Mouse (Mus musculus): ENCODE data around the gene Gm17428.
"Not testable (repeated sequence)": the region's sequence is repeated elsewhere in the genome, so short reads cannot be mapped to it uniquely, and the experiment has no call there.

Gm17428 gene

GRCm38 (mm10) chr14:54992196-54992595 is 15.5 kb downstream of the Gm17428 start:
- DNase-seq, result no peak

- peak; percentile 79 for DNase-seq
Observed at GRCm38 (mm10) chr14:54993636-54994035, 16.9 kb downstream of the Gm17428 start.

GRCm38 (mm10) chr14:54994136-54994868 is 17.6 kb downstream of the Gm17428 start, which contains the start of gene Myh7:
Myh7 (minus strand) TSS chr14:54994626.
- peak; percentile 91 for DNase-seq

- DNase-seq, result peak; percentile 93
Observed at GRCm38 (mm10) chr14:54994869-54995186, 18.1 kb downstream of the Gm17428 start.

GRCm38 (mm10) chr14:54995457-54996138 is 18.9 kb downstream of the Gm17428 start:
- peak; percentile 90 for DNase-seq

- peak; percentile 94 for DNase-seq
Observed at GRCm38 (mm10) chr14:54996793-54997192, 20.1 kb downstream of the Gm17428 start.

- DNase-seq, result no peak
Observed at GRCm38 (mm10) chr14:54997297-54997696, 20.6 kb downstream of the Gm17428 start.

- DNase-seq, result no peak
Observed at GRCm38 (mm10) chr14:54998680-54999079, 21.9 kb downstream of the Gm17428 start.

GRCm38 (mm10) chr14:54999868-55000267 is 23.1 kb downstream of the Gm17428 start:
- not testable (repeated sequence) for DNase-seq

- DNase-seq, result peak; percentile 89
Observed at GRCm38 (mm10) chr14:55000814-55001213, 24.1 kb downstream of the Gm17428 start.

- no peak for DNase-seq
Observed at GRCm38 (mm10) chr14:55001446-55001845, 24.7 kb downstream of the Gm17428 start.

- DNase-seq, result peak; percentile 94
Observed at GRCm38 (mm10) chr14:55001938-55002686, 25.4 kb downstream of the Gm17428 start.

GRCm38 (mm10) chr14:55002687-55003120 is 26.0 kb downstream of the Gm17428 start:
- DNase-seq, result no peak

- DNase-seq, result peak; percentile 97
Observed at GRCm38 (mm10) chr14:55003878-55004855, 27.4 kb downstream of the Gm17428 start.

GRCm38 (mm10) chr14:55005506-55005905 is 28.8 kb downstream of the Gm17428 start:
- DNase-seq, result no peak

- no peak for DNase-seq
Observed at GRCm38 (mm10) chr14:55005967-55006366, 29.2 kb downstream of the Gm17428 start.

GRCm38 (mm10) chr14:55006541-55006940 is 29.8 kb downstream of the Gm17428 start:
- DNase-seq, result no peak

GRCm38 (mm10) chr14:55007120-55007908 is 30.6 kb downstream of the Gm17428 start:
- DNase-seq, result peak; percentile 77

- DNase-seq, result peak; percentile 91
Observed at GRCm38 (mm10) chr14:55008417-55008816, 31.7 kb downstream of the Gm17428 start.

- DNase-seq, result peak; percentile 82
Observed at GRCm38 (mm10) chr14:55011116-55011515, 34.4 kb downstream of the Gm17428 start.

- no peak for DNase-seq
Observed at GRCm38 (mm10) chr14:55014591-55014990, 37.9 kb downstream of the Gm17428 start.
